Mouse (Mus musculus) liver, embryonic 15.5 days (tissue): ENCODE measurements around the gene St7l. TPM values are rescaled to one million over a fixed set of nuclear protein-coding genes. Genes with fewer than 3 reads are reported as not detected.

ENCODE experiments used
- ATAC-seq: fragments of 200-750 bp; cut with Nextera tagmentation; 2 replicates; pipeline ENCODE4 v1.8.0; 2017; ENCODE audit warnings: moderate number of reproducible peaks, mild to moderate bottlenecking, moderate library complexity; ENCODE audit not compliant: insufficient read depth
- H3K27ac ChIP-seq: fragments of 300-500 bp; sonication (generic); replicated peaks from 2 replicates; pipeline ENCODE4 v1.5.1; 2015; ENCODE audit warnings: mild to moderate bottlenecking, inconsistent platforms
- H3K27me3 ChIP-seq: fragments of 300-500 bp; sonication (generic); 2 replicates; pipeline ENCODE4 v1.6.1; 2015; ENCODE audit warnings: mild to moderate bottlenecking, inconsistent platforms
- H3K36me3 ChIP-seq: fragments of 300-500 bp; sonication (generic); replicated peaks from 2 replicates; pipeline ENCODE4 v1.6.1; 2015; ENCODE audit warnings: moderate library complexity, mild to moderate bottlenecking, inconsistent platforms
- H3K4me1 ChIP-seq: fragments of 300-500 bp; sonication (generic); replicated peaks from 2 replicates; pipeline ENCODE4 v1.6.1; 2015; ENCODE audit warnings: inconsistent platforms
- H3K4me2 ChIP-seq: fragments of 300-500 bp; sonication (generic); 2 replicates; pipeline ENCODE4 v1.6.1; 2015; ENCODE audit warnings: moderate library complexity, mild to moderate bottlenecking, inconsistent platforms
- H3K4me3 ChIP-seq: fragments of 300-500 bp; sonication (generic); replicated peaks from 2 replicates; pipeline ENCODE4 v1.5.1; 2015; ENCODE audit warnings: mild to moderate bottlenecking, inconsistent platforms
- H3K9ac ChIP-seq: fragments of 300-500 bp; sonication (generic); 2 replicates; pipeline ENCODE4 v1.6.1; 2015; ENCODE audit warnings: moderate library complexity, mild to moderate bottlenecking, inconsistent platforms
- H3K9me3 ChIP-seq: fragments of 300-500 bp; sonication (generic); replicated peaks from 2 replicates; pipeline ENCODE4 v1.6.1; 2016; ENCODE audit warnings: inconsistent platforms
- WGBS: fragments of 180-500 bp; shearing (Covaris S2); methylation state at CpG from one replicate; pipeline ENCODE4 v1.1.7; 2015; ENCODE audit warnings: mixed read lengths; ENCODE audit not compliant: insufficient replicate concordance; 5-methylcytosine and 5-hydroxymethylcytosine counted together
- polyA plus RNA-seq: library from polyadenylated mRNA; unstranded; fragments of >200 nt; fragmentation: Nextera tagmentation; extraction: Ambion mirVana; gene quantifications from 2 replicates; pipeline ENCODE4 v1.2.1, GENCODE M21; 2015

Gene St7l
- polyA plus RNA-seq = 11.2 and 13.9 TPM in 2 replicates

GRCm38 (mm10) chr3:104863786-104864650 is at the start of gene St7l, which contains the start of gene Capza1:
Gene St7l, plus strand, starts transcription at chr3:104864005.
Gene Capza1, minus strand, starts transcription at chr3:104864505.
- Histone ChIP-seq H3K4me2 (peak within 1 kb of the TSS; percentile 79), H3K4me1 (peaks cover 56% of the 10 kb centered on the region), H3K27ac (peak within 1 kb of the TSS; percentile 93), H3K27me3 (no peaks in the 10 kb centered on the region), H3K4me3 (peak within 1 kb of the TSS; percentile 99), H3K9me3 (no peaks in the 10 kb centered on the region), H3K36me3 (peaks cover 8% of the 10 kb centered on the region; the same call in 1 of the 2 replicates), H3K9ac (peak within 1 kb of the TSS; percentile 98)
- ATAC-seq = peak; percentile 93
- under 1% methylated on average over 43 of the region's 43 CpGs for WGBS

DNA sequence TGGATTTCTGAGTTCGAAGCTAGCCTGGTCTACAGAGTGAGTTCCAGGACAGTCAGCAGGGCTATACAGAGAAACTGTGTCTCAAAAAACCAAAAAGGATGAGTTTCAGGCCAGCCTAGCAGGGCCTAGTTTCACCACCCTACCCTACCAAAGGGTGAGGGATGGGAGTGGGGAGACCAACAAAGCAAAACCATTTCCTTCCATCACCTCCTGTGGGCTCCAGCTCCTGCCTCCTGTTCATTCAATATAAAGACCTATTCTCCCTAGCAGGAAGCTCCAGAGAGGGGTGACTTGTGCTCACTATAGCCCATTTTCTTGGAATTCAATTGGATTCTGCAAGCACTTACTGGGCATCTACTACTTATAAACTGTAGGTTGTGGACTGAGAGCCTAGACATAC is 49.1 kb upstream of the St7l start:
- peaks cover 41% of the 10 kb centered on the region for H3K4me1 ChIP-seq
- no peak overlapping the region for H3K9ac ChIP-seq
- WGBS = 71% methylated on average over 1 of the region's 1 CpGs
- H3K27me3 ChIP-seq = no peaks in the 10 kb centered on the region
- H3K27ac ChIP-seq = no peak overlapping the region
- H3K4me3 ChIP-seq = no peak overlapping the region
- H3K9me3 ChIP-seq = no peaks in the 10 kb centered on the region
- H3K4me2 ChIP-seq = no peak overlapping the region
- ATAC-seq = no peak
- H3K36me3 ChIP-seq = no peaks in the 10 kb centered on the region

- Histone ChIP-seq H3K4me2 (no peak overlapping the region), H3K9me3 (no peaks in the 10 kb centered on the region), H3K9ac (no peak overlapping the region), H3K27me3 (no peaks in the 10 kb centered on the region), H3K4me1 (peaks cover 44% of the 10 kb centered on the region), H3K4me3 (no peak overlapping the region), H3K27ac (no peak overlapping the region), H3K36me3 (no peaks in the 10 kb centered on the region)
- WGBS = 78% methylated on average over 2 of the region's 2 CpGs
- no peak for ATAC-seq
Observed at GRCm38 (mm10) chr3:104815346-104815745, 48.5 kb upstream of the St7l start.

DNA sequence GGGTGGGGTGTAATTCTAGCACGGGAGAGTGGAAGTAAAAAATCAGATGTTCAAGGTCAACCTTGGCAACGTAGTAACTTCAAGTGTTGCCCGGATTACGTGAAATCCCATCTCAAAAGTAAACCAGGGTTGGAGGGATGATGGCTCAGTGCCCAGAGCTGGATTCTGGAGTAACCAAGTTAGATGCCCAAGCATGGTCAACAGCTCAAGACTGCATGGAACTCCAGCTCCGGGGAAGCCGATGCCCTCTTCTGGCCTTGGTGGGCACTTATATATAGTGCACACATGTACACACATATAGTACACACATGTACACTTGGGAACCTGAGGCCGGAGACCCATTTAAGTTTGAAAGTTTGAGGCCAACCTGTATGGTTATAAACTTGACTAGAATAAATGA is 47.7 kb upstream of the St7l start:
- H3K9me3 ChIP-seq = no peaks in the 10 kb centered on the region
- no peak overlapping the region for H3K4me3 ChIP-seq
- H3K36me3 ChIP-seq = peaks cover 4% of the 10 kb centered on the region
- no peaks in the 10 kb centered on the region for H3K27me3 ChIP-seq
- no peak overlapping the region for H3K27ac ChIP-seq
- H3K9ac ChIP-seq = no peak overlapping the region
- 88% methylated on average over 7 of the region's 7 CpGs for WGBS
- no peak overlapping the region for H3K4me2 ChIP-seq
- H3K4me1 ChIP-seq = peaks cover 44% of the 10 kb centered on the region
- no peak for ATAC-seq

GRCm38 (mm10) chr3:104817481-104817990 is 46.3 kb upstream of the St7l start:
- peaks cover 35% of the 10 kb centered on the region for H3K4me1 ChIP-seq
- H3K36me3 ChIP-seq = peaks cover 18% of the 10 kb centered on the region
- peak overlapping the region; percentile 92 for H3K4me2 ChIP-seq
- peak overlapping the region; percentile 84 for H3K9ac ChIP-seq
- no peaks in the 10 kb centered on the region for H3K27me3 ChIP-seq
- WGBS = under 1% methylated on average over 46 of the region's 46 CpGs
- peak; percentile 43 for ATAC-seq
- no peaks in the 10 kb centered on the region for H3K9me3 ChIP-seq
- peak overlapping the region; percentile 83 for H3K27ac ChIP-seq
- H3K4me3 ChIP-seq = peak overlapping the region; percentile 77

DNA sequence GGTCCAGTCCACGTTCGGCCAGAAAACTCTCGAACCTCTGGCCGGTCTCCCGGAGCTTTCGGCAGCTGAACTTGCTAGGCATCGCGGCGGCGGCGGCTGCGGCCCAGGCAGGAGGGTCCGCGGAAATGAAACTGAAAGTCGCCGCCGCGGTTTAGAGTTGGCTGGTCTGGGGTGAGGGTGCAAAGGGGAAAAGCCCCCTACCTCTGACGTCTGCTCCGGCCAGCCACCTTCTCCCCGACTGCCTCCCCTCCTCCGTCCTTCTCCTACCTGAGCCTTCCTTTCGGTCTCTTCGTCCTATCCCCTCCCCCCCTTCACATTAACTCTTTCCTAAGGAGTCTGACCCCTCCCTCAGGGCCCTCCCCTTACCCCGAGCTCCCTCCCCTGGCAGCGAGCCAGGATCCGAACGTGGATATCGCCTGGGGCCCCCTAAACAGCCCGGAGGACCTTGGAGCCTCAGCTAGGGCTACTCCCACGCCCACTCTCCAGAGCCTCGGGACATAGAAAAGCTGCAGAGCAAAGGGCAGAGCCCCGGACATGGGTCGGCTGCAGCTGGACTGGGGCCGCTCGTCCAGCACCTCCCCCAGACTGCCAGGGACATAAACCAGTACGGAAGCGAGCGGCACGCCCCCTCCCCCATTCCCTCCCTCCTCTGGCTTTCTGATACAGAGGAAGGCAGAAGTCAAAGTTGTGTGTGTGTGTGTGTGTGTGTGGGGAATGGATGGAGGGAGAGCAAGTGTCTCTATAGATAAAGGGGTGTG is 45.6 kb upstream of the St7l start, which contains the start of gene Mov10:
Mov10 (minus strand) TSS at position 573 of the 758 bp plus-strand sequence.
- 0% methylated on average over 40 of the region's 40 CpGs for WGBS
- no peaks in the 10 kb centered on the region for H3K9me3 ChIP-seq
- H3K4me3 ChIP-seq = peak within 1 kb of the TSS; percentile 77
- H3K9ac ChIP-seq = peak within 1 kb of the TSS; percentile 84
- H3K27me3 ChIP-seq = no peaks in the 10 kb centered on the region
- peaks cover 34% of the 10 kb centered on the region for H3K4me1 ChIP-seq
- H3K27ac ChIP-seq = peak within 1 kb of the TSS; percentile 83
- peaks cover 20% of the 10 kb centered on the region for H3K36me3 ChIP-seq
- peak; percentile 86 for ATAC-seq
- H3K4me2 ChIP-seq = peak within 1 kb of the TSS; percentile 92

GRCm38 (mm10) chr3:104818749-104819134 is 45.1 kb upstream of the St7l start:
- H3K36me3 ChIP-seq = peaks cover 20% of the 10 kb centered on the region
- no peak for ATAC-seq
- peak overlapping the region; percentile 84; the same call in 1 of the 2 replicates for H3K9ac ChIP-seq
- no peaks in the 10 kb centered on the region for H3K27me3 ChIP-seq
- H3K9me3 ChIP-seq = no peaks in the 10 kb centered on the region
- peak overlapping the region; percentile 77 for H3K4me3 ChIP-seq
- WGBS = 4% methylated on average over 3 of the region's 3 CpGs
- H3K4me2 ChIP-seq = peak overlapping the region; percentile 92
- peaks cover 34% of the 10 kb centered on the region for H3K4me1 ChIP-seq
- peak overlapping the region; percentile 83 for H3K27ac ChIP-seq

DNA sequence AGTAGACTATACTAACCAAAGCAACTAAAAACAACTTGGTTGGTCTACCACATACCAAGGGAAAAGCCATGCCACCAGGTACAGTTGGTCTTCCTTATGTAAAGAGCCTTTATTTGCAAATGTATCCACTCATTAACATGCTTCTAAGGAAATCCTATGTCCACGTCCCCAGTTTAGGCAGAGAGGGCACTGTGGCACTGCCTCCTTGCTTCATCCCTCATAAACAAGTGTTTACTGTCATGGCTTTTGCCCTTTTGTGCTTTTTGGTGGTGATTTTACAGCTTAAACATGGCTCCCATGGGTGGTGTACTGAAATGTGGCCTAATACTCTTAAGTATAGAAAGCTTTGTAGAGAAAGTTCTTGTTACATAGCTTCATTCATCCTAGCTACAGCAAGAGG is 43.4 kb upstream of the St7l start:
- Histone ChIP-seq H3K4me1 (peaks cover 34% of the 10 kb centered on the region), H3K27ac (no peak overlapping the region), H3K9me3 (no peaks in the 10 kb centered on the region), H3K4me2 (no peak overlapping the region), H3K9ac (no peak overlapping the region), H3K27me3 (no peaks in the 10 kb centered on the region), H3K36me3 (peaks cover 26% of the 10 kb centered on the region), H3K4me3 (no peak overlapping the region)
- WGBS = 74% methylated on average over 1 of the region's 1 CpGs
- ATAC-seq = no peak

GRCm38 (mm10) chr3:104822413-104822812 is 41.4 kb upstream of the St7l start:
- peaks cover 46% of the 10 kb centered on the region for H3K36me3 ChIP-seq
- no peak overlapping the region for H3K4me3 ChIP-seq
- no peaks in the 10 kb centered on the region for H3K27me3 ChIP-seq
- no peaks in the 10 kb centered on the region for H3K9me3 ChIP-seq
- ATAC-seq = no peak
- no peak overlapping the region for H3K9ac ChIP-seq
- no peak overlapping the region for H3K27ac ChIP-seq
- H3K4me2 ChIP-seq = no peak overlapping the region
- WGBS = 79% methylated on average over 3 of the region's 3 CpGs
- peaks cover 25% of the 10 kb centered on the region for H3K4me1 ChIP-seq

DNA sequence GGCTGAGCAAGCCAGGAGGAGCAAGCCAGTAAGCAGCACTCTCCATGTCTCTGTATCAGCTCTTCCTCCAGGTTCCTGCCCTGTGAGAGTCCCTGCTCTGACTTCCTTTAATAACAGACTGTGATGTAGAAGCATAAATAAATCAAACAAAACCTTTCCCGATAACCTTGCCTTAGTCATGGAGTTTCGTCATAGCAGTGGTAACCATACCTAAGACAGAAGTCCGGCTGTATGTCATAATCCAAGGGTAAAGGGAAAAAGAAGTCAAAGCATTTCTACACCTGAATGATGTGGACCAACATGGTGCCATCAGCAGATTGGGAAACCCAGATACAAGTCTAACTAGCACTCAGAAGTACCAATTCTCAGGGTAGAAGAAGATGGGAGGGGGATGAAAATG is 28.0 kb upstream of the St7l start:
- ATAC-seq = no peak
- peaks cover 84% of the 10 kb centered on the region for H3K36me3 ChIP-seq

GRCm38 (mm10) chr3:104841049-104841448 is 22.8 kb upstream of the St7l start:
- Histone ChIP-seq H3K9ac (no peak overlapping the region), H3K4me1 (no peaks in the 10 kb centered on the region), H3K4me2 (no peak overlapping the region), H3K4me3 (no peak overlapping the region), H3K9me3 (no peaks in the 10 kb centered on the region), H3K27me3 (no peaks in the 10 kb centered on the region), H3K27ac (no peak overlapping the region), H3K36me3 (peaks cover 87% of the 10 kb centered on the region)
- WGBS = 72% methylated on average over 5 of the region's 5 CpGs
- no peak for ATAC-seq

More for the DNA sequence above, 28.0 kb upstream of the St7l start:
- 81% methylated on average over 3 of the region's 3 CpGs for WGBS
- Histone ChIP-seq H3K4me2 (no peak overlapping the region), H3K27ac (no peak overlapping the region), H3K4me1 (no peaks in the 10 kb centered on the region), H3K4me3 (no peak overlapping the region), H3K9ac (no peak overlapping the region), H3K9me3 (no peaks in the 10 kb centered on the region), H3K27me3 (no peaks in the 10 kb centered on the region)
